Mouse (Mus musculus): ENCODE measurements around the gene Tmem150a.

DNA sequence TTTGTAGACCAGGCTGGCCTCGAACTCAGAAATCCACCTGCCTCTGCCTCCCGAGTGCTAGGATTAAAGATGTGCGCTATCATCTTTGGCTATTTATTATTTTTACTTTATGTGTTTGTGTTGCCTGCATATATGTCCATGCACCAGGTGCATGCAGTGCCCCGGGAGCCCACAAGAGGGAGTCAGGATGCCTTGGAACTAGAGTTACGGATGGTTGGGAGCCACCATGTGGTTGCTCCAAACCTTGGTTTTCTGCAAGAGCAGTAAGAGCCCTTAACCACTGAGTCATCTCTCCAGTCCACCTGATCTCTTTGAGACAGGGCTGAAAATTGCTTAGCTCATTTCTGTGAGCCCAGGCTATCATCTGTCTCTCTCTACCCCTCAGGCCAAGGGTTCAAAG is 51.9 kb downstream of the Tmem150a start:
- TF ChIP-seq POLR2A (IDR thresholded peaks at IDR 0.05; ENCODE audit: control insufficient read depth, low read depth, low read length) (no peak), CTCF (IDR thresholded peaks at IDR 0.05; ENCODE audit: control insufficient read depth, insufficient read depth, insufficient replicate concordance, low read depth, low read length) (peak; percentile 89)

All from testis, adult 2 months (tissue).